Mouse (Mus musculus) bone marrow, adult 2 months (tissue): ENCODE results near the gene Atp2c1.

ENCODE experiments used
- CTCF ChIP-seq: fragments of 200-500 bp; IDR thresholded peaks from 2 replicates; pipeline ENCODE4 v1.5.1; 2011; ENCODE audit warnings: low read length, control low read depth; ENCODE audit not compliant: control insufficient read depth, insufficient read depth
- POLR2A ChIP-seq: fragments of 200-500 bp; IDR thresholded peaks from 2 replicates; pipeline ENCODE4 v1.6.1; 2011; ENCODE audit warnings: low read depth, mild to moderate bottlenecking, control low read depth, low read length, borderline replicate concordance; ENCODE audit not compliant: control insufficient read depth

- TF ChIP-seq POLR2A (no peak), CTCF (no peak)
Measured at GRCm38 (mm10) chr9:105525355-105525754, 1.8 kb downstream of the Atp2c1 start.
